Mouse (Mus musculus): Measurements from ENCODE around the gene Tnfrsf13b. TPM values are rescaled to one million over a fixed set of nuclear protein-coding genes. Genes with fewer than 3 reads are reported as not detected.

Tnfrsf13b gene
- polyA plus RNA-seq, 1 experiment from 2014 or later: 3.3 TPM

GRCm38 (mm10) chr11:61108911-61109361 lies 17.6 kb upstream of the Tnfrsf13b start:
- H3K27ac ChIP-seq (ENCODE audit: low read length): no peak overlapping the region
- H3K9me3 ChIP-seq (ENCODE audit: control insufficient read depth, low read length): no peaks in the 10 kb centered on the region
- no peaks in the 10 kb centered on the region for H3K27me3 ChIP-seq (ENCODE audit: control insufficient read depth, insufficient read depth, low read depth, low read length)
- H3K9ac ChIP-seq (ENCODE audit: low read length): no peak overlapping the region
- H3K4me2 ChIP-seq (ENCODE audit: low read depth, low read length): no peak overlapping the region
- 83% methylated on average over 12 of the region's 12 CpGs for WGBS
- no peak for ATAC-seq (ENCODE audit: low read depth)
- H3K4me1 ChIP-seq (replicated peaks; ENCODE audit: control insufficient read depth, insufficient read depth, low read length): no peaks in the 10 kb centered on the region
- no peaks in the 10 kb centered on the region for H3K36me3 ChIP-seq (ENCODE audit: control insufficient read depth, insufficient read depth, low read length)
- H3K4me3 ChIP-seq (ENCODE audit: low read length): no peak overlapping the region

- Histone ChIP-seq H3K4me1 (replicated peaks; ENCODE audit: control insufficient read depth, insufficient read depth, low read length) (no peaks in the 10 kb centered on the region), H3K9me3 (ENCODE audit: control insufficient read depth, low read length) (no peaks in the 10 kb centered on the region), H3K9ac (ENCODE audit: low read length) (no peak overlapping the region), H3K27me3 (ENCODE audit: control insufficient read depth, insufficient read depth, low read depth, low read length) (no peaks in the 10 kb centered on the region), H3K36me3 (ENCODE audit: control insufficient read depth, insufficient read depth, low read length) (no peaks in the 10 kb centered on the region), H3K27ac (ENCODE audit: low read length) (no peak overlapping the region), H3K4me3 (ENCODE audit: low read length) (no peak overlapping the region), H3K4me2 (ENCODE audit: low read depth, low read length) (no peak overlapping the region)
- no peak for ATAC-seq (ENCODE audit: low read depth)
- WGBS: 79% methylated on average over 6 of the region's 6 CpGs
Observed at GRCm38 (mm10) chr11:61109707-61110106, 16.8 kb upstream of the Tnfrsf13b start.

DNA sequence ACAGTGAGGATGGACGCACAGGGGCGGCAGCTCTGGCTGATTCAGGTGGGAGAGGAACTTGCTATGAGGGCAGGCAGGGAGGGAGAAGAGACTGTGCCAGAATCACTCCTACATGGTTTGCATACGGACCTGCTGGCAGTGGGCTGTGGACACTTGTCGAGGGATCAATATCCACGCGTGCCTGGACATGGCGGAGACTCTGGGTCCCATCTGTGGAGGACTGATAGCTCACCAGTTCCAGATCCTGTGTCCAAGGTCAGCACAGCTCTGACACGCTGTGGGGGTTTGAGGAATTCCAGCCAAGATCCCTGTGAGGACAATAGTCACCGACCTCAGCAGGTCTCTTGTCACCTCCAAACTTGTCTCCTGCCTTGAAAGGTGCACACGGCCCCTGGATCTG lies 16.4 kb upstream of the Tnfrsf13b start:
- H3K27ac ChIP-seq (ENCODE audit: low read length): no peak overlapping the region
- H3K9me3 ChIP-seq (ENCODE audit: control insufficient read depth, low read length): no peaks in the 10 kb centered on the region
- no peaks in the 10 kb centered on the region for H3K36me3 ChIP-seq (ENCODE audit: control insufficient read depth, insufficient read depth, low read length)
- no peak overlapping the region for H3K4me3 ChIP-seq (ENCODE audit: low read length)
- no peak for ATAC-seq (ENCODE audit: low read depth)
- H3K4me2 ChIP-seq (ENCODE audit: low read depth, low read length): no peak overlapping the region
- H3K4me1 ChIP-seq (replicated peaks; ENCODE audit: control insufficient read depth, insufficient read depth, low read length): no peaks in the 10 kb centered on the region
- WGBS: 62% methylated on average over 10 of the region's 10 CpGs
- no peaks in the 10 kb centered on the region for H3K27me3 ChIP-seq (ENCODE audit: control insufficient read depth, insufficient read depth, low read depth, low read length)
- H3K9ac ChIP-seq (ENCODE audit: low read length): no peak overlapping the region

DNA sequence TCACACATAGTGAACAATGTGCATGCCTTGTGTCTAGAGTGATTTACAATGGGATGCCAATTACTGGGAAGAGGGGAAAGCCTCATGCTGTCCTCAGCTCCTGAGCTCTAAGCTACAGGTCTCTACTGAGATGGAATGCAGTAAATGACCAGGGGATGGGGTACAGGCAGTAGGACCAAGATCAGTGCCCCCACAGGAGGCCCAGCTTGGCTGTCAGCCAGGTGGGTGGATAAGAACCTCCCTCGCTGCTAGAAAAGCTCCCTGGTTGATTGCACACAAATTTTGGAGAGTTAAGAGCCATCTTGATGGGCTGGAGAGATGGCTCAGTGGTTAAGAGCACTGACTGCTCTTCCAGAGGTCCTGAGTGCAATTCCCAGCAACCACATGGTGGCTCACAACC lies 15.6 kb upstream of the Tnfrsf13b start:
- 17% methylated on average over 1 of the region's 1 CpGs for WGBS
- H3K9ac ChIP-seq (ENCODE audit: low read length): no peak overlapping the region
- no peak for ATAC-seq (ENCODE audit: low read depth)
- H3K4me1 ChIP-seq (replicated peaks; ENCODE audit: control insufficient read depth, insufficient read depth, low read length): no peaks in the 10 kb centered on the region
- H3K36me3 ChIP-seq (ENCODE audit: control insufficient read depth, insufficient read depth, low read length): no peaks in the 10 kb centered on the region
- H3K27ac ChIP-seq (ENCODE audit: low read length): no peak overlapping the region
- H3K4me2 ChIP-seq (ENCODE audit: low read depth, low read length): no peak overlapping the region
- H3K9me3 ChIP-seq (ENCODE audit: control insufficient read depth, low read length): no peaks in the 10 kb centered on the region
- H3K4me3 ChIP-seq (ENCODE audit: low read length): no peak overlapping the region
- H3K27me3 ChIP-seq (ENCODE audit: control insufficient read depth, insufficient read depth, low read depth, low read length): no peaks in the 10 kb centered on the region

- 81% methylated on average over 4 of the region's 4 CpGs for WGBS
- Histone ChIP-seq H3K9ac (ENCODE audit: low read length) (no peak overlapping the region), H3K9me3 (ENCODE audit: control insufficient read depth, low read length) (no peaks in the 10 kb centered on the region)
Observed at GRCm38 (mm10) chr11:61111472-61111871, 15.1 kb upstream of the Tnfrsf13b start.

DNA sequence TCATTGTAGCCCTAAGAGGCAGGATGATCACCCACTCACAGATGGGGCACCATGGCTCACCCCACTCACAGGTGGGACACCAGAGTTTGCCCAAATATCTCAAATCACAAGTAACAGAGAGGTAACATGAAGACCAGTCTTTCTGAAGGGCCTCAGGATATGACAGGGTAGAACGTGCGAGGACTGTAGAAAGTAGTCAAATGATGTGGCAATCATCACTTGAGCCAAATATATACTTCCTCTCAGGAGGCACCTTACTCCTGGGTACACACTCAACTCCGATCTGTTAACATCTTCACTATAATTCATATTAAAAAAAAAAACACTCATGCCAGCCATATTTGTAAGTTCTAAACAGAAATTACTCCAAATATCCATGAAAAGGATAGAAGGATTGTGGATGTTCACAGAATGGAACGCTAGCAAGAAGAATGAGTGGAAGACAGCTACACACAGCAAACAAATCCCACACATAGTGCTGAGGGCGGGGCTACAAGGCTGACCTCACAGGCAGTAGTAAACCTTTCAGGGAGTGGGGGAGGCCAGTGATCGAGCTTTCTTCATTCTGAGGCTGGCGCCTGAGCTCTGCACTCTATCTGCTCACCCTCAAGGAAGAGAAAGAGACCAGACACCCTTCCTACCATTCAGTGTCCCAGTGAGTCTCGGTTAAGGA lies 14.1 kb upstream of the Tnfrsf13b start:
- 66% methylated on average over 8 of the region's 8 CpGs for WGBS
- H3K9ac ChIP-seq (ENCODE audit: low read length): no peak overlapping the region
- ATAC-seq (ENCODE audit: low read depth): no peak
- H3K4me2 ChIP-seq (ENCODE audit: low read depth, low read length): no peak overlapping the region
- H3K36me3 ChIP-seq (ENCODE audit: control insufficient read depth, insufficient read depth, low read length): no peaks in the 10 kb centered on the region
- H3K9me3 ChIP-seq (ENCODE audit: control insufficient read depth, low read length): no peaks in the 10 kb centered on the region
- no peak overlapping the region for H3K27ac ChIP-seq (ENCODE audit: low read length)
- no peak overlapping the region for H3K4me3 ChIP-seq (ENCODE audit: low read length)
- H3K27me3 ChIP-seq (ENCODE audit: control insufficient read depth, insufficient read depth, low read depth, low read length): no peaks in the 10 kb centered on the region
- H3K4me1 ChIP-seq (replicated peaks; ENCODE audit: control insufficient read depth, insufficient read depth, low read length): no peaks in the 10 kb centered on the region

More at GRCm38 (mm10) chr11:61111472-61111871, 15.1 kb upstream of the Tnfrsf13b start:
- H3K36me3 ChIP-seq (ENCODE audit: control insufficient read depth, insufficient read depth, low read length): no peaks in the 10 kb centered on the region
- ATAC-seq (ENCODE audit: low read depth): no peak
- no peak overlapping the region for H3K4me2 ChIP-seq (ENCODE audit: low read depth, low read length)
- no peaks in the 10 kb centered on the region for H3K27me3 ChIP-seq (ENCODE audit: control insufficient read depth, insufficient read depth, low read depth, low read length)
- no peaks in the 10 kb centered on the region for H3K4me1 ChIP-seq (replicated peaks; ENCODE audit: control insufficient read depth, insufficient read depth, low read length)
- no peak overlapping the region for H3K27ac ChIP-seq (ENCODE audit: low read length)
- H3K4me3 ChIP-seq (ENCODE audit: low read length): no peak overlapping the region

DNA sequence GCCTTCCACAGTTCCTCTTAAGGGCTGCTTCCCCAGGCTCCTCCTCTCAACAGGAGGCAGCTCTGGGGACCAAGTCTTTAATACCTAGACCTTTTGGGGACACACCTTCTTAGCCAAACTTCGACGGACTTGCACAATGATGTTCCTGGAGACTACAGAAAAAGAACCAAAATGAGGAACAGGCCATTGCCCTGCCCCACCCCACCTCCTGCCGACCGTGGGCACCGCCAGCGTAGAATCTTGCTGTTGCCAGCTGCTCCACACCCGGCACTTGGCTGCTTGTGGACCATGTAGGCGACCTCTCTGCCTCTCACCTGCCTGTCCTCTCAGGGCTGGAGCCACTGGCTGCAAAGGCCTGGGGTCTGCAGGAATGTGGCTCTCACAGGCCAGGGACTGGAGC lies 10.3 kb upstream of the Tnfrsf13b start:
- no peak overlapping the region for H3K4me3 ChIP-seq (ENCODE audit: low read length)
- H3K9ac ChIP-seq (ENCODE audit: low read length): no peak overlapping the region
- no peaks in the 10 kb centered on the region for H3K36me3 ChIP-seq (ENCODE audit: control insufficient read depth, insufficient read depth, low read length)
- no peak overlapping the region for H3K4me2 ChIP-seq (ENCODE audit: low read depth, low read length)
- no peak overlapping the region for H3K27ac ChIP-seq (ENCODE audit: low read length)
- no peaks in the 10 kb centered on the region for H3K9me3 ChIP-seq (ENCODE audit: control insufficient read depth, low read length)
- no peaks in the 10 kb centered on the region for H3K4me1 ChIP-seq (replicated peaks; ENCODE audit: control insufficient read depth, insufficient read depth, low read length)
- WGBS: 45% methylated on average over 8 of the region's 8 CpGs
- no peak for ATAC-seq (ENCODE audit: low read depth)
- H3K27me3 ChIP-seq (ENCODE audit: control insufficient read depth, insufficient read depth, low read depth, low read length): no peaks in the 10 kb centered on the region

DNA sequence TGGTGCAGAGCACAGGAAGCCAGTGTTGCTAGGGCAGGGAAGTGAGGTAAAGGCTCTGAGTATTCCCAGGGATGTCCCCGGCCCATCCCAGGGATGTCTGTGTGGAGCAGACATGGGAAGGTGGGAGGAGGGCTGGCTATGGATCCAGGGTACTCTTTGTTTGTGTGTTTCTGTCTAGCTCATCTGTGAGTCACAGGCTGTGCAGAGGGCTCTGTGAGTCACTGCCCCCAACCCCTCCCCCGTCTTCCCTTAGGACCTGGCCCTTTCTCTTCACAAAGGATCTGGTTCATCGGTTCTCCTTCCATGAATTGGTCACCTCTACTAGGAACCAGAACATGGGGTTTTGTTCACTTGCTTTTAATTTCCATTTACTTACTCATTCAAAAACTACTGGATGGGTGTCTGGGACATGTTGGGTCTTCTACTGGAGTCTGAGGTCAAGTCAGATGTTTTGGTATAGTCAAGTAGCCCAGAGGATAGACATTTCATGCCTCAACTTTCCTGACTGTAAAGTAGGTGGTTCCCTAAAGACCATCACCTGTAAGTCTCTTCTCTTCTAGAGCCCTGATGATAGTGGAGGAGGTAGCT lies 6.5 kb upstream of the Tnfrsf13b start:
- Histone ChIP-seq H3K4me2 (ENCODE audit: low read depth, low read length) (no peak overlapping the region), H3K36me3 (ENCODE audit: control insufficient read depth, insufficient read depth, low read length) (no peaks in the 10 kb centered on the region), H3K9me3 (ENCODE audit: control insufficient read depth, low read length) (no peaks in the 10 kb centered on the region), H3K27ac (ENCODE audit: low read length) (no peak overlapping the region), H3K4me3 (ENCODE audit: low read length) (no peak overlapping the region), H3K27me3 (ENCODE audit: control insufficient read depth, insufficient read depth, low read depth, low read length) (no peaks in the 10 kb centered on the region), H3K9ac (ENCODE audit: low read length) (no peak overlapping the region), H3K4me1 (replicated peaks; ENCODE audit: control insufficient read depth, insufficient read depth, low read length) (no peaks in the 10 kb centered on the region)
- 84% methylated on average over 3 of the region's 3 CpGs for WGBS
- no peak for ATAC-seq (ENCODE audit: low read depth)

DNA sequence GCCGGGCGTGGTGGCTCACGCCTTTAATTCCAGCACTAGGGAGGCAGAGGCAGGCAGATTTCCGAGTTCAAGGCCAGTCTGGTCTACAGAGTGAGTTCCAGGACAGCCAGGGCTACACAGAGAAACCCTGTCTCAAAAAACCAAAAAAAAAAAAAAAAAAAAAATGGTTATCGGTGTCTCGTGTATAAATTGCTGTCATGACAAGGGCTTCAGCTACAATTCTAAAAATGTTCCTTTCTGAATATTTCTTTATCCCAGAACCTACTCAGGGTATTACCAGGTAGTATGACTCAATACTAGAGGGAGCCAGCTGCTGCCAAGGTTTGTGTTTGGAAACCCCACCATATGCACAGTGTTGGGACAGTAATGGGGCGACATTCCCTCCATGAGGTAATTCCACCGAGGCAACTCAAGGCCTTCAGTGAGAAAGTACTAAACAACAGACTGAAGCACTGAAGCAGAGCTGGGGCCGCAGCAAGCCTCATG lies 4.2 kb upstream of the Tnfrsf13b start:
- no peaks in the 10 kb centered on the region for H3K27me3 ChIP-seq (ENCODE audit: control insufficient read depth, insufficient read depth, low read depth, low read length)
- no peak overlapping the region for H3K27ac ChIP-seq (ENCODE audit: low read length)
- WGBS: 81% methylated on average over 9 of the region's 9 CpGs
- H3K9me3 ChIP-seq (ENCODE audit: control insufficient read depth, low read length): no peaks in the 10 kb centered on the region
- no peaks in the 10 kb centered on the region for H3K4me1 ChIP-seq (replicated peaks; ENCODE audit: control insufficient read depth, insufficient read depth, low read length)
- H3K4me2 ChIP-seq (ENCODE audit: low read depth, low read length): no peak overlapping the region
- no peak overlapping the region for H3K9ac ChIP-seq (ENCODE audit: low read length)
- no peak for ATAC-seq (ENCODE audit: low read depth)
- H3K36me3 ChIP-seq (ENCODE audit: control insufficient read depth, insufficient read depth, low read length): no peaks in the 10 kb centered on the region
- no peak overlapping the region for H3K4me3 ChIP-seq (ENCODE audit: low read length)

Data from lung, embryonic 16.5 days (tissue).